Mouse (Mus musculus): Measurements from ENCODE around the gene 4933416C03Rik.

Gene 4933416C03Rik

DNA sequence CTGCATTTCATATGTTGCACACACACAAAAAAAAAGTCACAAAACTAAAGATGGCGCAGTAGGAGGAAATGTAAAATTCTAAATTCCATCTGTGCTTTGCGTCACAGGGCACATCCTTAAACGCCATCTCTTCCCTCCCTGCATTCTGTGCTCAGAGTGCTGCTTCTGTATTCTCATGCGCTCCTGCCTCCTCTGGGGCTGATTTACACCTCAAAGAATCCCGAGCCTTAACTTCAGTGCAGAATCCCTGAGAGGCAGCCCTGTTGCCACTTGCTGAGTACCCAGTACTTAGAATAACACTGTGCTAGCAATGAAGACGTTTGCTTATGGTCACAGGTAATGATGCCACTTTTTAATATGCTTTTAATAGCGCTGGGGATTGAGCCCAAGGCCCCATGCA, 34.3 kb downstream of the 4933416C03Rik start:
- no peak for DNase-seq (ENCODE audit: extremely low spot score)

DNA sequence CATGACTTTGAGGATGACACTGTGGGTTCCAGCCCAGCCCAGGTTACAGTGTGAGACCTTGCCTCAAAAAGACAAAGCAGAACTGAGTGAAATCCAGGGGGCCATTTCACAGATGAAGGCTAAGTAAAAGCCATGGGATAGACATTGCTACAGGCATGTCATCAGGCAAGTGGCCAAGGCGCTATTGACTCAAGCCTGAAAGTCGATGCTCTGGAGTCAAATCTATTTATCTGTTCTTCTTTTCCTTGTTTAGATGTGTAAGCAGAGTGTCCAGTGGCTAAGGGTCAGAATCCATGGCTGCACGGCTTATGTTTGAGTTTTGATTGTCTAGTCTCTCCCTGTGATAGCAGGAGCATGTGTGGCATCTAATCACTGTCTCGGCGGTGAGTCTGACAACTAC, 35.1 kb downstream of the 4933416C03Rik start:
- DNase-seq (ENCODE audit: extremely low spot score): no peak

DNA sequence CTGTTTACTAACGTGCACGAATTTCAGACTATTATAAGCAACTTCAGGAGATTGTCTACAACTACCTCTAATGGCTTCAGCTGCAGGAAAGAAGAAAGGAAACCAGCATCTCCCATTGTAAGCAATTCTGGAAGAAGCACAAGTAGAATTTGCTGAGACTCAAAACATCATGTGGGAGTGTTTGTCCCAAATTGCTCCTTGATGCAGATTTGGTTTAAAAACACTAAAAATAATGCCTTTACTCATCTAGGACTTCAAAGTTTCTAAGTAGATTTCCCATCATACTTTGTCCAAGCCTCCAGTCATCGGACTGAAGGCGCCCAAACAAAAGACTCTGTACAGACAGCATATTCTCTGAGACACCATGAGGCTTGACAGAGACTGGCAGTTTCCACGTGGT, 37.8 kb downstream of the 4933416C03Rik start:
- no peak for DNase-seq (ENCODE audit: extremely low spot score)
